Mouse (Mus musculus) myocyte (in vitro differentiated cells): ENCODE results near the gene Acaa1b. TPM values are rescaled to one million over a fixed set of nuclear protein-coding genes. Genes with fewer than 3 reads are reported as not detected.

Experiments
- H3K27me3 ChIP-seq: one replicate; pipeline ENCODE4 v1.6.1; 2011; ENCODE audit not compliant: control insufficient read depth, insufficient read depth, insufficient read length
- H3K36me3 ChIP-seq: one replicate; pipeline ENCODE4 v1.6.1; 2011; ENCODE audit not compliant: control insufficient read depth, insufficient read depth
- H3K4me2 ChIP-seq: one replicate; pipeline ENCODE4 v1.6.1; 2011; ENCODE audit warnings: low read depth, control low read depth
- H3K4me3 ChIP-seq: one replicate; pipeline ENCODE4 v1.5.1; 2011; ENCODE audit warnings: mild to moderate bottlenecking, control low read depth, moderate library complexity
- H3K79me2 ChIP-seq: one replicate; pipeline ENCODE4 v1.6.1; 2011; ENCODE audit not compliant: control insufficient read depth, insufficient read depth
- H3ac ChIP-seq: one replicate; pipeline ENCODE4 v1.6.1; 2011; ENCODE audit not compliant: control insufficient read depth, insufficient read length
- CEBPB ChIP-seq: IDR thresholded peaks from 2 replicates; pipeline ENCODE4 v1.6.1; 2011; ENCODE audit warnings: mild to moderate bottlenecking, moderate library complexity; ENCODE audit not compliant: poor library complexity, insufficient read depth, severe bottlenecking
- E2F4 ChIP-seq: IDR thresholded peaks from one replicate; pipeline ENCODE4 v1.6.1; 2011; ENCODE audit warnings: mild to moderate bottlenecking, control low read depth, moderate library complexity; ENCODE audit not compliant: insufficient read depth
- MAX ChIP-seq: IDR thresholded peaks from one replicate; pipeline ENCODE4 v1.6.1; 2011; ENCODE audit warnings: low read depth, mild to moderate bottlenecking, control low read depth
- MYOD1 ChIP-seq, 3 experiments: IDR thresholded peaks; one replicate each; pipeline ENCODE4 v1.6.1; 2011; ENCODE audit warnings: control low read depth in 2 of 3, low read depth in 2 of 3, mild to moderate bottlenecking in 2 of 3, moderate library complexity in 1 of 3; ENCODE audit not compliant: insufficient read length in 2 of 3, control insufficient read depth in 1 of 3
- MYOG ChIP-seq, 3 experiments: IDR thresholded peaks; one replicate each; pipeline ENCODE4 v1.6.1; 2011; ENCODE audit warnings: control low read depth in 2 of 3, low read depth in 2 of 3, mild to moderate bottlenecking in 2 of 3; ENCODE audit not compliant: insufficient read length in 2 of 3, control insufficient read depth in 1 of 3, insufficient read depth in 1 of 3
- POLR2A ChIP-seq: IDR thresholded peaks from one replicate; pipeline ENCODE4 v1.6.1; 2011; ENCODE audit warnings: low read depth, mild to moderate bottlenecking, control low read depth, moderate library complexity; ENCODE audit not compliant: insufficient read length
- POLR2AphosphoS2 ChIP-seq: IDR thresholded peaks from one replicate; pipeline ENCODE4 v1.6.1; 2011; ENCODE audit warnings: low read depth, control low read depth; ENCODE audit not compliant: insufficient read length
- REST ChIP-seq: IDR thresholded peaks from one replicate; pipeline ENCODE4 v1.6.1; 2011; ENCODE audit warnings: mild to moderate bottlenecking, control low read depth, moderate library complexity; ENCODE audit not compliant: insufficient read depth, insufficient read length
- SRF ChIP-seq: IDR thresholded peaks from one replicate; pipeline ENCODE4 v1.6.1; 2011; ENCODE audit warnings: low read depth; ENCODE audit not compliant: control insufficient read depth, insufficient read length
- TCF12 ChIP-seq: IDR thresholded peaks from one replicate; pipeline ENCODE4 v1.6.1; 2011; ENCODE audit warnings: mild to moderate bottlenecking, control low read depth; ENCODE audit not compliant: poor library complexity, insufficient read depth, severe bottlenecking
- TCF3 ChIP-seq: IDR thresholded peaks from one replicate; pipeline ENCODE4 v1.6.1; 2011; ENCODE audit warnings: low read depth, control low read depth; ENCODE audit not compliant: insufficient read length
- USF1 ChIP-seq: IDR thresholded peaks from one replicate; pipeline ENCODE4 v1.6.1; 2011; ENCODE audit warnings: low read depth, mild to moderate bottlenecking, control low read depth, moderate library complexity
- polyA plus RNA-seq: library from polyadenylated mRNA; unstranded; fragments of >200 nt; fragmentation: generic; extraction: Trizol; gene quantifications from one replicate; pipeline ENCODE4 v1.2.1, GENCODE M21; 2012; ENCODE audit warnings: missing spikeins

Acaa1b gene
- polyA plus RNA-seq, 1 experiment, result 1.7 TPM

DNA sequence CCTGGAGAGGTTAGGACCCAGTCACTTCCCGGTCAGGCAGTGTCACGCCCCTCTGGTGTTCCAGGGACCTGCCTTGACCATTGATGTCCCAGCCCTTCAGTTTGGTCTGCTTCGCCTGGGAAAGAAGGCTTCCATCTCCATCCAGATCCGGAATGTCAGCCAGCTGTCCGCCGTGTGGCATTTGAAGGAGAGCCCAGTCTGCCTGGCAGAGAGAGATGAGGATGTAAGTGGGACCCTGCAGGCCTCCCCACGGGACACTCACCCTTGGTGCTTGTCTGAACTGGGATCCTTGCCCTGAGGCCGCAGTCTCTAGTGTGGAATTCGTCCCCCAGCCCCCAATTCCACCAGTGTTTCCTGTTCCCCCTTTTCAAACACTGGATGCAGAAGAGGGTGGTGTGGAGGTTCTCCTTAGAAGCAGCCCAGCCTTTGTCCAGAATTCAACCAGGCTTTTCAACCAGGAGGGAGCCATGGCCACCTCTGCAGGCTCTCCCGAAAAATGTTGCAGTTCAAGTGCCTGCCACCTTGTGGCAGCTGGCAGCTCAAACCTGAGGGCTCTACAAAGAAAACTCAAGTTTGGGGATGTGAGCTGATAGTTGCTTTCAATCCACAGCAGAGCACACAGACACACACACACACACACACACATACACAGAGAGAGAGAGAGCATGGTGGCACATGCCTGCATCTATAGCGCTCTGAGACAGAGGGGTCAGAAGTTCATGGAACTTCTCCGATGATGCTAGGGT lies 28.3 kb downstream of the Acaa1b start:
- no peak overlapping the region for H3K4me2 ChIP-seq
- H3K36me3 ChIP-seq, result no peaks in the 10 kb centered on the region
- no peak overlapping the region for H3ac ChIP-seq
- no peak overlapping the region for H3K4me3 ChIP-seq
- TF ChIP-seq MYOD1 (IDR thresholded peaks at IDR 0.05; ENCODE audit: control insufficient read depth in 1 of 3, insufficient read length in 2 of 3, low read depth in 2 of 3) (no peak), USF1 (no peak), E2F4 (no peak), SRF (no peak), CEBPB (no peak), POLR2A (no peak), POLR2AphosphoS2 (no peak), TCF12 (no peak), MAX (no peak), REST (no peak)
- no peaks in the 10 kb centered on the region for H3K79me2 ChIP-seq
- peaks cover 54% of the 10 kb centered on the region for H3K27me3 ChIP-seq

- Histone ChIP-seq H3K27me3 (peaks cover 18% of the 10 kb centered on the region), H3K4me2 (no peak overlapping the region), H3K36me3 (no peaks in the 10 kb centered on the region), H3K79me2 (no peaks in the 10 kb centered on the region), H3K4me3 (no peak overlapping the region), H3ac (no peak overlapping the region)
- no peak for TF ChIP-seq USF1
- no peak for TF ChIP-seq SRF
- no peak for TF ChIP-seq E2F4
Measured at GRCm38 (mm10) chr9:119122596-119123369, 34.1 kb downstream of the Acaa1b start.

- no peak overlapping the region for H3K4me2 ChIP-seq
Measured at GRCm38 (mm10) chr9:119120168-119120560, 36.7 kb downstream of the Acaa1b start.

DNA sequence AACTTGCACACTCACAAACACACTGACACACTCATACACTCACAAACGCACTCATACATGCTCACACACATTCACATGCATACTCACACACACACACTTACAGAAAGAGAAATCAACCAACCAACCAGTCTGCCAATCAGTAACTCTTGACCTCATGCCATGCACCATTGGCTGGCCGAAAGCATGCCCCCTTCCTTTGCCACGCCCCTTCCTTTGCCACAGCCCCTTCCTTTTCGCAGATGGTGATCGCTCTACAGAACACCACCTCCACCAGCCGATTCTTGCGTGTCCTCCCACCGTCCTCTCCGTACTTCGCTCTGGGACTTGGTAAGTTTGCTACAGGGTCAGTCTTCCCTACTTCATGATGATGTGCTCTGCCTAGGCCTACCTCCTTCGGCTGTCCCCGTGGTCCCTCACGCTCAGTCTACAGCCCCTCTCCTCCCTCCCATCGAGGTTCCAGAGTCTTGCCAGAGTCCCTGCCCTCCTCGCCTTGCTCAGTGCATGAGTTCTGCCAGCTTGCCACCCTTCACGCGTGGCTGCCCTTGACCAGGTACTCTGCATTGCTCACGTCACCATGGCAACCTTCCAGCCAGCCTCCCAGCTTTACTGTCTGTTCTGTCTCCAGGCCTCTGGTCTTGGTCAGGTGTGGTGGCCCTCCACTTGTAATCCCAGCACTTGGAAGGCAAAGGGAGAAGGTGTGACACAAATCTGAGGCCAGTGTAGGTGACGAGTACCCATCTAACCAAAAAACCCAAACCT lies 37.3 kb downstream of the Acaa1b start:
- Histone ChIP-seq H3K79me2 (no peaks in the 10 kb centered on the region), H3K36me3 (no peaks in the 10 kb centered on the region), H3K4me2 (no peak overlapping the region), H3K27me3 (peaks cover 4% of the 10 kb centered on the region), H3ac (no peak overlapping the region), H3K4me3 (no peak overlapping the region)
- no peak for TF ChIP-seq SRF
- TF ChIP-seq MYOG (IDR thresholded peaks at IDR 0.05; ENCODE audit: control insufficient read depth in 1 of 3, insufficient read depth in 1 of 3, insufficient read length in 2 of 3, low read depth in 2 of 3), result no peak
- TF ChIP-seq POLR2AphosphoS2, result no peak
- no peak for TF ChIP-seq MYOD1 (IDR thresholded peaks at IDR 0.05; ENCODE audit: control insufficient read depth in 1 of 3, insufficient read length in 2 of 3, low read depth in 2 of 3)
- no peak for TF ChIP-seq USF1
- TF ChIP-seq POLR2A, result no peak

More at GRCm38 (mm10) chr9:119120168-119120560, 36.7 kb downstream of the Acaa1b start:
- no peak overlapping the region for H3ac ChIP-seq
- peaks cover 7% of the 10 kb centered on the region for H3K27me3 ChIP-seq
- TF ChIP-seq MYOG (IDR thresholded peaks at IDR 0.05; ENCODE audit: control insufficient read depth in 1 of 3, insufficient read depth in 1 of 3, insufficient read length in 2 of 3, low read depth in 2 of 3) (no peak), USF1 (no peak), POLR2A (no peak), CEBPB (no peak), REST (no peak), E2F4 (no peak), MYOD1 (IDR thresholded peaks at IDR 0.05; ENCODE audit: control insufficient read depth in 1 of 3, insufficient read length in 2 of 3, low read depth in 2 of 3) (no peak), TCF3 (no peak), SRF (no peak), MAX (no peak), POLR2AphosphoS2 (no peak), TCF12 (no peak)
- H3K4me3 ChIP-seq, result no peak overlapping the region
- H3K79me2 ChIP-seq, result no peaks in the 10 kb centered on the region
- H3K36me3 ChIP-seq, result no peaks in the 10 kb centered on the region

DNA sequence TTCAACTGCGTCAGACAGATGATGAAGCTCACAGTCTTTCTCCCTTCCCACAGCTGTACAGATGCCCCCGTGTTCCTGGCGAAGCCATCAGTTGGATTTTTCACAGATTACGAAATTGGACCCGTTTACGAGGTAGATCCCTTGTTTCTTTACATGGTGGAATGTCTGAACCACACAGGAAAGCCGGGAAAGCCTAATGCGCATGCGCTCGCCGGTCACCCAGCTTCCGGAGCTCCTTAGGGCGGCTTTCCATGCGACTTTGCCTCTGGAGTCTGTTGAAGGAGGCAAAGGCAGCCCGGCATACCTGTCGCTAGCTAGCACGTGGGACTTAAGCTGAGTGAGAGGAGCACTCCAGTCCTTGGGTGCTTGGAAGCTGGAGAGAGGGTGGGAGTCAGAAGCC lies 42.0 kb downstream of the Acaa1b start:
- Histone ChIP-seq H3ac (no peak overlapping the region), H3K4me3 (no peak overlapping the region), H3K27me3 (no peaks in the 10 kb centered on the region), H3K4me2 (no peak overlapping the region), H3K36me3 (no peaks in the 10 kb centered on the region), H3K79me2 (no peaks in the 10 kb centered on the region)
- TF ChIP-seq CEBPB (no peak), POLR2AphosphoS2 (no peak), POLR2A (no peak), MAX (no peak), SRF (no peak), USF1 (no peak)
